Mouse (Mus musculus) E14TG2a.4 (cell line): ENCODE measurements around the gene Zswim1.

Source experiments
- CTCF ChIP-seq: conservative IDR thresholded peaks from 2 replicates; pipeline ENCODE4 v1.5.1; 2014; ENCODE audit warnings: low read length
- POU5F1 ChIP-seq: IDR thresholded peaks from 2 replicates; pipeline ENCODE4 v1.6.1; 2014; ENCODE audit warnings: low read length, borderline replicate concordance

DNA sequence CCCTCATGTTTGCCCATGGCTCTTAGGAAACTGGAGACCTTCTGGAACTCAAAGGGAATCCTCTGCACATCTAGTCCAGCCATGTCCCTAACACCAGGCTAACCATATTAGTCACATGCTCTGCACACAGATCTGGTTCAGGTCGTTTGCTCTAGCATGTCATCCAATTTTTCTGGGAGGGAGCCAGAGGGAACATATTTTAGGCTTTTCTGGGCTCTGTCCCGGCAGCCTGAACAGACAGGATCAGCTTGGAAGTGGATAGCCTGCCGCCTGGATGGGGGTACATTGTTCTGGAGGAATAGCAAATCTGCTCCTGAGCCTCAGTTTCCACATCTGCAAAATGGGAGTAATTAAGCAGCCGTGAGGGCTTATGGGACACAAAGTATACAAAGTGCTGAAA, 38.6 kb downstream of the Zswim1 start:
- no peak for TF ChIP-seq CTCF
- no peak for TF ChIP-seq POU5F1
